Mouse (Mus musculus): ENCODE data around the gene Slc16a13.

Gene Slc16a13

GRCm38 (mm10) chr11:70230239-70230727, 9.4 kb upstream of the Slc16a13 start:
- no peak for DNase-seq (ENCODE audit: low spot score)

GRCm38 (mm10) chr11:70229260-70230010, 8.6 kb upstream of the Slc16a13 start, which contains the start of gene Bcl6b:
Gene Bcl6b (minus strand): TSS chr11:70229798.
- DNase-seq (ENCODE audit: low spot score) = no peak

- DNase-seq (ENCODE audit: low spot score) = no peak
Measured at GRCm38 (mm10) chr11:70228828-70229227, 8.0 kb upstream of the Slc16a13 start.

GRCm38 (mm10) chr11:70227661-70228245, 6.9 kb upstream of the Slc16a13 start:
- DNase-seq (ENCODE audit: low spot score) = no peak

GRCm38 (mm10) chr11:70227126-70227525, 6.3 kb upstream of the Slc16a13 start:
- DNase-seq (ENCODE audit: low spot score) = no peak

GRCm38 (mm10) chr11:70226602-70226890, 5.7 kb upstream of the Slc16a13 start:
- no peak for DNase-seq (ENCODE audit: low spot score)

GRCm38 (mm10) chr11:70225798-70226601, 5.1 kb upstream of the Slc16a13 start:
- no peak for DNase-seq (ENCODE audit: low spot score)

GRCm38 (mm10) chr11:70223724-70224123, 2.9 kb upstream of the Slc16a13 start:
- DNase-seq (ENCODE audit: low spot score) = no peak

- DNase-seq (ENCODE audit: low spot score) = no peak
Measured at GRCm38 (mm10) chr11:70221603-70222500, 988 bp upstream of the Slc16a13 start.

- DNase-seq (ENCODE audit: low spot score) = no peak
Measured at GRCm38 (mm10) chr11:70220323-70220722, 541 bp downstream of the Slc16a13 start.

- no peak for DNase-seq (ENCODE audit: low spot score)
Measured at GRCm38 (mm10) chr11:70219873-70220272, 991 bp downstream of the Slc16a13 start.

- no peak for DNase-seq (ENCODE audit: low spot score)
Measured at GRCm38 (mm10) chr11:70218741-70219470, 2.0 kb downstream of the Slc16a13 start.

GRCm38 (mm10) chr11:70218039-70218438, 2.8 kb downstream of the Slc16a13 start:
- no peak for DNase-seq (ENCODE audit: low spot score)

- DNase-seq (ENCODE audit: low spot score) = no peak
Measured at GRCm38 (mm10) chr11:70216103-70216502, 4.8 kb downstream of the Slc16a13 start.

- no peak for DNase-seq (ENCODE audit: low spot score)
Measured at GRCm38 (mm10) chr11:70215301-70215700, 5.6 kb downstream of the Slc16a13 start.

GRCm38 (mm10) chr11:70214856-70215209, 6.0 kb downstream of the Slc16a13 start:
- no peak for DNase-seq (ENCODE audit: low spot score)

GRCm38 (mm10) chr11:70214191-70214855, 6.5 kb downstream of the Slc16a13 start:
- DNase-seq (ENCODE audit: low spot score) = no peak

GRCm38 (mm10) chr11:70213736-70214135, 7.1 kb downstream of the Slc16a13 start:
- DNase-seq (ENCODE audit: low spot score) = no peak

GRCm38 (mm10) chr11:70212896-70213295, 8.0 kb downstream of the Slc16a13 start:
- peak; percentile 82 for DNase-seq (ENCODE audit: low spot score)

GRCm38 (mm10) chr11:70212423-70212822, 8.4 kb downstream of the Slc16a13 start, which contains the start of gene Slc16a11:
Gene Slc16a11 (plus strand): TSS chr11:70212752.
- no peak for DNase-seq (ENCODE audit: low spot score)

- DNase-seq (ENCODE audit: low spot score) = no peak
Measured at GRCm38 (mm10) chr11:70211972-70212371, 8.9 kb downstream of the Slc16a13 start.
